Mouse (Mus musculus) right cerebral cortex, postnatal 25 days (tissue): ENCODE data around the gene Psrc1.

ENCODE experiments used
- DNase-seq: peaks from one replicate; pipeline ENCODE4 v3.0.0; 2022

Psrc1 gene

DNA sequence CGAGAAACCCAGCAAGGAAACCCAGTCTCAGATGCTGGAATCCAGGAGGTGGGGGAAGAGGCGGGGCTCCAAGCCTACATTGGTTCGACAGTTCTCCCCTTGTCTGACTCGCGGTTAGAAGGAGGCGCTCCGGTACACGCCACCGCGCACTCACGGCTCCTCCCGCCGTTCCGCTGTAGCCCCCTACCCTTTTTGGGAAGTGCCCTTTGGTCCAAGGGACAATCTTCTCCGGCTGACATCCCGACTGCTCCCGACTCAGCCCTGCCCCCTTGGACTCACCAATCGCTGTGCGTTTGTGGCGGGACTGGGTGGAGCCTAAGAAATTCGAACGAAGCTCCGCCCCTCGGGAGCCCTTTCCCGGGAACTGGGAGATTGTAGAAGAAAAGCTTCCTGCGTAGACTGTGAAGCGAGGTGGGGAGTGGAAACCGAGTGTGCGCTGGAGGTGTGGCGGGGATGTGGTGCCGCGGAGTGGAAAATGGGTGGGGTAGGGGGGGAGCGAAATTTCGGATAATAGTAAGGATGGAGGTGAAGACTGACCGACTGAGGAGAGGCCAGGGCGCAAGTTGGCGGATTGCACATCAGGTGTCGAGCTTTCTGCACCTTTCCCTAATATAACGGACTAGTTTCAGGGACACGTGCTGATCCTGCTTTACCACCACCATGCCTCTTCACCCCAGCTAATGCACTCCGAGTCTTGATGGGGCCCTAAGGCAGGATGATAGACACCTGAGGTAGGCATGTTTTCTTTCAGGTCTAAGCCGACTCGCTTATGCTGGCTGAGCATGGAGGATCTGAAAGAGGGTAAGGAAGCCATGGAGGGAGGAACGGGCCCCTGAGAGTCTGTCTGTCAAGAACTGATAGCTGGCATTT lies at the start of gene Psrc1:
TSS of gene Psrc1 (plus strand) at position 355 of the 870 bp plus-strand sequence.
- peak; percentile 89 for DNase-seq

DNA sequence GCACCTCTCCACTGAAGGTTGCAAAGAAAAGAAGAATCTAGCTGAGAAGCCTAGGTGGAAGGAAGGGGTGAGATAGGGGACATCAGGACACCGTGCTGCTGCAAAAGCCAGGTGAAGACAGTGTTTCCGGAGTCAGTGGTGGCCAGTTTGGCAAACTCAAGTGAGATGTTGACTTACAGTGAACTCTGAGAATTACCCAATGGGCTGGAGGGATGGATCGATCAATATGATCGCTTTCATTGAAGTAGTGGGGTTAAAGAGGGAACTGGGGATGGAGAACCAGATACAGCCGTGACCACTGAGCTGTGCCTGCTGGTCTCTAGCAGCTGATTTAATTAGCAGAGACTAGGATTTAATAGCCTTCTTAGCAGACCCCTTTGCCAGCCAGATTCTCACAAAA lies 46.8 kb upstream of the Psrc1 start:
- DNase-seq = no peak

DNA sequence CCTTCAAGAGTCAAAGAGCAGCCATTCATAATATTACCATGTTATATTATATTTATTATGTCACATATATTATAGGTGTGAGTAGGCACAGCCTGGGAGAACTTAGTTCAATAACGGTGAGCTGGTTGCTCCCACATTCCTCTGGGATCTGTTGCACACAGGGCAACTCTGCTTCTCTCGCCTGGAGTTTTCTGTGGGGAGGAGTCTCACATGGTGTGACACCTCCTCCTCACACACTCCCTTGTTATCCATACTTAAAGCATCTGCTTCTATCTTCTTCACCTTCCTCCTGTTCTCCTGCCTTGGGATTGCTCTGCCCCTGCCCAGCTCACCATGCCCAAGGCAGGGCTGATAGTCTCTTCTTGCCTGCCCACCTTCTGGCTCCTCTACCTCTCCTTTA lies 42.6 kb upstream of the Psrc1 start:
- no peak for DNase-seq

DNA sequence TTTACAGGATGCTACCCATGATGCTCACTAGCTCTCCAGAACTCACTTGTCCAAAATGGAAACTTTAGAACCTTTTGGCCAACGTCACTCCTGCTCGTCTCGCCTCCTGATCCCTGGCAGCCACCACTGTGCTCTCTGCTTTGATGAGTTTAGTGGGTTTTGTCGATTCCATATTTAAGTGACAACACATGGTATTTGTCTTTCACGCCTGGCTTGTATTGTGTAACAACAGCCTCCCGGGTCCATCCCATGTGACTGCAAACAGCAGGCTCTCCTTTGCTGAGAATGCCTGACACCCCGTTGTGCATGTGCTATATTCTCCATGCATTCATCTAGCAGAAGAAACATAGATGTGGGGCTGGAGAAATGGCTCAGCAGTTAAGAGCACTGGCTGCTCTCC lies 41.5 kb upstream of the Psrc1 start:
- no peak for DNase-seq

DNA sequence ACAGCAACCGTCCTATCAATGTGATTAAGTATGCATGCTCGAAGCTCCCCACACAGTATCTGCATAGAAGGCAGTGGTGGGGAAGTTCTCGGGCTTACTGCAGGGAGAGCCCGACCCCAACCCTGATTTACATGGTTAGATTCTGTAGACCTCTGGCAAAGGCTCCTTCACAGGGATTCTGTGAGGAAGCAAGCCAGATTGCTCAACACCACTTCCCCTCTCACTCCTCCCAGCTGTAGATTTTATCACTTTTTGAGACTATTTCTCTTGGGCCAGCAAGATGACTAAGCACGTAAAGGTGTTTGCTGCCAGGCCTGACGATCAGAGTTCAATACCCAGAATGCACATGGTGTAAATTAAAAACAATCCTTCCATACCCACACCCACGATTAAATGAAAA lies 37.8 kb upstream of the Psrc1 start:
- no peak for DNase-seq

DNA sequence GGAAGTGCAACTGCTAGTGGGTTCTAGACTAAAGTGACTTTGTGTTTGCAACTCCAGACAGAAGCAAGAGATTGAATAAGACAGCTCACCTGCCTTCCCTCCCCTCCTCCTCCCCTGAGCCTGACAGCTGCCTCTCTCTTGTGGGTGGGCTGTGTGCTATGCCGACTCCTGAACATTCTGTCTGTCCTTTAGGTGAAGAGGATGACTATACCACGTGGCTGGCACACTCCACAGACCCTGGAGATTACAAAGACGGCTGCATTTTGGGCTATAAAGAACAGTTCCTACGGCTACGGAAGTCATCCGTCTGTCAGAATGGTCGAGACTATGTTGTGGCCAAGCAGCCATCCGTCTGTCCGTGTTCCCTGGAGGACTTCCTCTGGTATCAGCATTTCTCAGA lies 35.3 kb upstream of the Psrc1 start:
- no peak for DNase-seq

DNA sequence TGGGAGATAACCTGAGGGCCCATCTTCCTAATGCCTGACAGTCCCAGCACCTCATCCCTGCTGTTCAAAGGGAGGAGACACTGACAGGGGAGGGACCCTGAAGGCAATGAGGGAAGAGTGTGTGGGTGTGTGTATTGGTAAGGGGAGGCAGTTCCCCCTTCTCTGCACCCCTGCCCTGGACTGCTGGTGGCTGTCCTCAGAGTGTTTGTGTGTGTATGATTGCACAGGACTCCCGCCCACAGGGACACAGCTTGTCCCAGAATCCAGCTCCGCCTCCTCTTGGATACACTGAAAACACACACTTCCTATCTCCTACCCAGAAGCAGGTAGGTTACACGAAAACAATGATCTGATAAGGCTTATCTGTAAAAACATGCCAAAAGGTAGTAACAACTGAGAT lies 28.4 kb upstream of the Psrc1 start:
- no peak for DNase-seq

DNA sequence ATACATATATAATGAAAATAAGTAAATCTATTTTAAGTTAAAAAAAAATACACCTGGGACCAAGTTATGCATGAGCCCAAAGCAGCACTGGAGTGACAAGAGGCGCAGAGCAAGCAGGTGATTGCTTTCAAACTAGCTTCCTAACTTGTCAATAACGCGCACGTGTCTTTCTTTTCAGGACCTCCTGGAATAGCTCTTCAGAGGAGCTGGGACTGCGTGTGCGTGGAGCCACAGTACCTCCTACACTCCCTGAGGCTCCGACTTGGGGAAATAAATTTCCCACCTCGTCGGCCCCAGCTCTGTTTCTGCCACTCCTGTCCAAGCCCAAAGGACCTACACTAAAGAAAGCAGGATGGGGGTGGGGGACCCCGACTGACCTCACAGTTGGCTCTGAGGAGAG lies 26.6 kb upstream of the Psrc1 start:
- no peak for DNase-seq

DNA sequence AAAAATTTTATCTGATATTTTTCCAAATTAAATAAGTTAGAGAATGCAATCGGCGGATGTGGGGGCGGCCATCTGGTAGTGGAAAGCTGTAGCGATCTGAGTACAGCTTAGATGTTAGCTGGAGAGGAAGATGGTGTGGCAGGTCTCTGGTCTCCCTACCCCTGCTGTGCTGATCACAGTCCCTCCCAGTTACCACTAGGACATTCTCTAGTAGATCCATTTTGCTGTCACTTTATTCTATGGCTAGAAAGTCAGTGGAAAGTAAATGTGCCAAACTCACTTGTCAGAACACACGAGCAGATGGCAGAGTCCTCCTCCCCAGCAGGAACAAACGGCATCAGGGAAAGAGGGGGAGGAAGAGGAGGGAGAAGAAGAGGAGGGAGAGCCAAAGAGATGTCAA lies 25.2 kb upstream of the Psrc1 start:
- DNase-seq = peak; percentile 67

DNA sequence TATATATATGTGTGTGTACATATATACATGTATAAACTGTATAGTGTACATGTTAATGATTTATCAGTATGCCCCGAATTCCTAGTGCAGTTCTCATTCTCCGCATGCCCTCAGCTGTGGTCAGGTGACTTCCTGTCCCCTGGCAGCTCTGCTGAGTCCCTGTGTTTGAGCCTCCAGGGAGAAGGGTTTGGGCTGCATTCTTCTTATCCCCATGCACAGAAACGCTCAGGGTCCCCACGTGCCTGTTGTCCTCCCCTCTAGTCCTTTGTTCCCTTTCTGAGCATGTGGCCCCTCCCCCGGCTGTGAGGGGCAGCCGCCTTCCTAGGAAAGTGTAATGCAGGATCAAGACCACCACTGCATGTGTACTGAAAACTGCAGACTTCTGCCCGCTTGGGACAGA lies 22.7 kb upstream of the Psrc1 start:
- DNase-seq = no peak

DNA sequence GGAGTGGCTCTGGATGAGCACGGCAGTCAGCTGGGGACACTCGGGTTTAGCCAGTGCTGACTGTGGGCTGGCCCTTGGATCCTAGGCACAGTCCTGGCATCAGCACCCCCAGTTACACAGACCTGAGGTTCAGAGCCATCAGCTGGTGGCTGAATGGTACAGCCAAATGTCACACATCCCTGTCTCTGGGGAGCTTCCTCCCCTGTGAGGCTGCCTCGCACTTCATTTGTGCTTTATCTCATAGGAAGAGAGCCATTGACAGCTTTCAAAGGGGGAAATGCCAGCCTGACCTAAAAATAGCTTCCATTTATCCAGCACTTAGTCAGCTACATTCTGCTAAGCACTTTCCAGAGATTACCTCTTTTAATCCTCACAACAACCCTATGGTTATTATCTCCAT lies 20.0 kb upstream of the Psrc1 start:
- DNase-seq = no peak

DNA sequence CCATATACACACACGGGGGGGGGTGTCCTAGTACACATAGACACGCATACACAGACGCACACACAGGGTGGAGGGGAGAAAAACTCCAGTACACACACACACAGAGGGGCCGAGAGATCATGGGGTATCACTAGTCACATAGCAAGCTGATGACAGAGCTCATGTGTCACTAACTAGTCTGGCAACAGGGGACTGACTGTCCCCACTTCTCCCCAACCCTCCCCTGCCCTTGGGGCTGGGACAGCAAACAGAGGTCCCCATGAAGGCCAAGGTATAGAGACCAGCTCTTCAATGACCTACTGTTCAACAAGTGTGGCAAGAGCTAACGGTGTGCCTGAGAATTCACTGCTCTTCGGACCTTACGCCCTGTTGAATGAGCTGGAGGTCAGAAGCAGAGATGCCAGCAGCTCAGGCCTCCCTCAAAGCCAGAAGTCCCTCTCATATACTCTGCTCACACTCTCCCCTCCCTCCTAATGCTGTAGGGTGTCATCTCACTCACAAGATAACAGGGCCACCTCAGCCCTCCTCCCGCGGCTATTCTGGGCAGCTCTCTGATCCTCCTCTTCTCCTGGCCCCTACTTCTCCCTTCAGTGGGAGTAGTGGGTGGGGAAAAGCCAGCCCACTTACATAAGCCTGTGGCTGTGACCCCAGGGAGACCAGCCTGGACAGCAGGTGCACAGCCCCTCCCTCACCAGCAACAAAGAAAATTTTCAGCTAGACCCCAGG lies 19.2 kb upstream of the Psrc1 start, which contains the start of gene Mybphl:
TSS of gene Mybphl (plus strand) at position 642 of the 726 bp plus-strand sequence.
- DNase-seq = no peak

DNA sequence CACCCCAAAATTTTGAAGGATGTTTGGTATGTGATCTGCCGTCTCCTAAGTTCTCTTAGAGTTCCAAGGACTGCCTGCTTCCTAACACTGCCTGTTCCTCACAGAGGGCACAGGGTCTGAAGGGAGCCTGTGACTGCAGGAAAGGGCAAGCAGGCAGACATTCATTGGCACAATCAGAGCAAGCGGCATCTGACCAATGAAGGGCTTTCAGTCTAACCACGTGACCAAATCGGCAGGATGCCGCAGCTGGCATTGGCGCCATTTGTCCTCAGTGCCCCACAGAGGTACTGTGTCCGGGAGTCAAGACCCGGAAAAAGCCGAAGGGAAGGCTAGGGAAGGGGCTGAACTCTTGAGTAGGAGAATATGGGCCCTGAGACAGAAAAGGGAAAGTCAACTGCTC lies 16.5 kb upstream of the Psrc1 start:
- no peak for DNase-seq

DNA sequence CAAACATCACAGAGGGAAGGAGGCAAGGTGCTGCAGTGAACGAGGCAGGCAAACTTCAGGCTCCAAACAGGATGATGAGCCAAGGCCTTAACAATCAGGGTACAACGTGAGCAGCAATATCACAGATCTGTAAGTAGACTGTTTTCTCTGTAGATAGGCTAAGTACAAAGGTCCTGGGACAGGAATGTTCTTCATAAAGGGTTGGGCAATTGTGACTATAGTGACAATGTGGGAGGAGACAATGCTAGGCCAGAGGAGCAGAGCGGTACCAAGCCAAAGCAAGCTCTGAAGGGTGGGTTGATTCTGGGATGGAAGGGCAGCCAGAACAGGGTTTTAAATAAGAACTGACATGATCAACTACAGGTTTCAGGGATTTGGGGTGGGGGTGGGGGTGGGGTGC lies 15.8 kb upstream of the Psrc1 start:
- no peak for DNase-seq

DNA sequence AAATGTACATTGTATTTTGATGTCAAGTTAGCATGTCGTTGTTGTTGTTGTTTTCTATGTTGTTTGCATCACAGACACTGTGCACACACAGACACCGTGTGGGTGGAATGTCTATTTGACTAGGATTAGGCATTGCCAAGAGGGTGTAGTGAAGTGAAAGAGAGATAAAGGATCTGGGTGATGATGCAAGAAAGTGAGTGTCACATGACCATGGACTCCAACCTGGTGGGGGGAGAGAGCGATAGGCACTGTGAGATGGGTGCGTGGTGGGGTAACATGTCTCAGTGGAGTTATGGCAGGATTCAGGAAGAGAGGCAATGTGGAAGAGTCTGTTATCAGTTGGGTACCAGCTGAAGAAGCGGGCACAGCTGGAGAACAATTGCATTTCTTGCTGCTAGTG lies 14.9 kb upstream of the Psrc1 start:
- DNase-seq = no peak

DNA sequence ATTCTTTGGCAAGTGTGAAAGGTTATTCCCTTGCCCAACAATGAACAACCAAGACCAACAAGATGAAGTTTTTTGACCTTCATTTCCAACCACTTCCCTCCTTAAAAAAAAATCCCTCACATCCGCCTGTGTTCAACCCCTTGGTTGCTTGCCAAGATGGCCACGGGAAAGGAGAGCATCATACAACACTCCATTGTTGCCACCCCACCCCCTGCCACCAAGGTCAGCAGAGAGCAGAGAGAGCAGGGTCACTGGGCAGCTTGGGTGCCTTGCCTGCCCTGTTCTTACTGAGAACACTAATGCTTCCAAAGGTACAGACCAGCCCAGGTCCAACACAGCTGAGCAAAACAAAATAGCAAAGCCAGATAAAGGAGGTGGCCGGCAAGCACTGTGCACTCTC lies 11.4 kb upstream of the Psrc1 start:
- DNase-seq = no peak

DNA sequence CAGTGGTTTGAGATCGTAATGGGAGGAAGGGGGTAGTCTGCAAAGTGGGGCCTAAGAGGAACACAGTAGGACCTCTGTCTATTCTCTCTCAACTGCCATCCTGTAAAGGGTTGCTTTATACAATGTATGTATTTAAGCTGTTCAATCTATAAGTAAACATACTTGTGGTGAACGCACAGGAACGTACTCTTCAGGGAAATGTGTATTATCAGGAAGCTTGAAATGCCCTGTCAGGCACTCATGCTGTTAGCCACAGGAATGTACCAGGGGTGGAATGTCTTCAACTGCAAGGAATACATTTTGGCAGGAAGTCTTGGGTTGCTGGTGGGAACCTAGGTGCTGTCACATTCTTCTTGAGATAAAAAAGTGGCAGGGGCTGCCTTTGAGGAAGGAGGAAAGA lies 10.9 kb upstream of the Psrc1 start:
- DNase-seq = no peak

DNA sequence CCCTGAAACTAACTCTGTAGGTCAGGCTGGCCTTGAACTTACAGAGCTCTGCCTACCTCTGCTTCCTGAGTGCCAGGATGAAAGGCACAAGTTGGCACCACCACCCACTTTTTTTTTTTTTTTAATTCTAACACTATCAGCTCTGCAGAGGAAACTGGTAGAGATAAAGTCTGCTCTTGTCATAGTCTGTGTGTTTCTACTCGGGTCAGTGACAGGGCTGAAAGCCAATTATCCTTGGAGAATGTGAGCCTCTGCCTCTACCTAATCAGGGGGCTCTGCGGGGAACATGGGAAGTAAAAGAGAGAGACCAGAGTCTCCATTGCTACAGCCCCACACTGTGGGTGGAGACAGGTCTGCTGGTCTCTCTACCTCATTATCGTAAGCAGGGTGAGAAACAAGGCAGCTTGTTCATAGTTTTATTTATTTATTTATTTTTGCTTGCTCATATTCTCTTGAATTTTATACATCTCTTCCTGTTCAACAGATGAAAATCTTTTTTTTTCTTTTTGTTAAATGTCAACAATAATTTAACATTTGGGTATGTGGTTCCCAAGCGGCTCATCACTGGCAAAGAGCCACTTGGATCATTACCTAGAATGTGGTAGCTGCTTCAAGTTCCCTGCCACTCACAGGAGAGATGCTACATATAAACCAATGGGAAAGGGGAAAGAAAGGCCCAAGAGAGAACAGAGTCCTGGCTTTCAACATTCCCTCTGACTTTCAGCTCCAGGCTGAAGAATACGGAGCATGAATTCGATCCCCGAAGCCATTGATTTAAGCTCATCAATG lies 4.6 kb upstream of the Psrc1 start:
- no peak for DNase-seq

DNA sequence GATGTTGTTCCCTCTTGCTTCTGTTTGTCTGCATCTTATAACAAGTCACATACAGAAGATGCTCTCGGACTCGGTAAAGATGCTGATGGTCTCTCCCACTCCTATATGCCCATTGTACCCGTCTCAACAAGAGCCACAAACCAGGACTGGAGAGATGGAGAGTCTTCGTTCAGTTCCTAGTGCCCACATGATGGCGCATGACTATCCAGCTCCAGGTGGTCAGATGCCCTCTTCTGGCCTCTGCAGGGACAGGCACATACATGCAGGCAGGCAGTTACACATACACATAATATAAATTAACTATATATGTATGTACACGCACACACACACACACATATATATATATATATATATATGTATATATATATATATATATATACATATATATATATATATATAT lies 2.9 kb upstream of the Psrc1 start:
- no peak for DNase-seq

DNA sequence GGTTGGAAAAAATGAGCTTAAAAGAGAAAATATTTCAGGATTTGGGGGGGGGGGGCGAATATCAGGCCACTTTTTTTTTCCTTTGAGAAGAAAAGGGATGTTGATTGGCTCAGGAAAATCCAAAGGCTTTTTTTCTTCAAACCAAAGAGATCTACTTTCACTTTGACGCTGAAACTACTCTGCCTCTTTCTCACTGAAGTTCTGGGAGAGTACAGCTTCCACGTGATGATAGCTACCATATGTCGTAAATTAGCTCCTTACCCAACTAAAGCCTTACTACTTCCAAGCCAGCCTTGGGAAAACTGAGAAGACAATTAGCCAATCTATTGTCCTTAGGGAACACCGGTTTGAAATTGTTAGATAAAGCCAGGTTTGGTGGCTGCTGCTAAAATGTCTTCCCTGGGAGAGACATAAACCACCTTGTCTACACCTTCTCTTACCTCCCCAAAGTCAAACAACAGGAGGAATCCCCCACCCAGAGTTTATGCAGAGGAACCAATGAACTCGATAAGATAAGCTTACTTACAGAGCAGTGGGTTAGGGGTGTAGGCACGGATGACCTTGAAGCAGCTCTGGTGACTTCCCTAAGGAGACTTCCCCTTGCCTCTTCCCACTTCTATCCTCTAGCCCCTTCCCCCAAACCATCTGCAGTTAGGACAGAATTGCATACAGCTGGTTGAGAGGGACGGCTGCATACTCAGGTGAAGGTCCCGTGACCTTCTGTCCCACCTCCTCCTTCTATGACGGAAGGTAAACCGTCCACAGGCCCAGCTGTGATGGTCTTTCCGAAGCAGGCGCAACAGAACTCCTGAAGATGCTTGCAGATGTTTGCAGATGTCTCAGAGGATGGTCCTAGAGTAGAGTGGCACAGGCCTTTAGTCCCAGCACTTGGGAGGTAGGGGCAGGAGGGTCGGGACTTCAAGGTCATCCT lies 1.4 kb upstream of the Psrc1 start:
- no peak for DNase-seq

DNA sequence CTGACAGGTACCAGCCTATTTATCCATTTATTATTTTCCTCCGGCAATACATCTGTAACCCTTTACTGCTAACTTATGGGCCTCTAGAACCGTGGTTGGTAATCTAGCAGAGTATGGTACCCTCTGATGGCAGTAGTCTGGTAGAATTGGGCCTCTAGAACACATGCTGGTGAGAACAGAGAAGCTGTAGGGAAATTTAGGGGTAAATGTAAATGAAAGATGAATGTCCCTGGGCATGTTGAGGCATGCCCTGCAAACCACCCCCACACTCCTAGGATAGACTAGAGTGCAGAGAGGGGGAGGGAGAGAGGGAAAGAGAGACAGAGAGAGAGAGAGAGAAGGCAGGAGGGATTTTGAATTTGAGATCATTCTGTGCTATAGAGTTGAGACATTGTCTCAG lies 786 bp downstream of the Psrc1 start:
- DNase-seq = no peak

DNA sequence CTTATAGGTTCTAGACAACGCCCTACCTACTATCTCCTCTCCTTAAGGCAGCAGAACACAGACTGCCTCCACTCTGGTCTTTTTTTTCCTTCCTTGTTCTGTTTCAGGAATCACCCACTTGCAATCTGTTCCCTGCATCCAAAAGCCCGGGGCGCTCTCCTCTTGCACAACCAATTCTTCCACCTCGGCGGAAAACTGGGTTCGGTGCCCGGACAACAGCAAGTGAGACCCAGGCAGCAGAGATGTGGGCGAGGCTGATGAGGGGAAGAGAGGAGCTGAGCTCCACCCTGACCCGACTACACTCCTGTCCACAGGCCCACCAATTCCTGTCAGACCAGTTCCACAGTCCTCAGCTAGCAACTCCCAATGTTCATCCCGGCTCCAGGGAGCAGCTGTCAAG lies 2.5 kb downstream of the Psrc1 start:
- DNase-seq = peak; percentile 81
